Mouse (Mus musculus): Measurements from ENCODE around the gene Slc5a9. TPM values are rescaled to one million over a fixed set of nuclear protein-coding genes. Genes with fewer than 3 reads are reported as not detected.
"Not testable (repeated sequence)": the region's sequence is repeated elsewhere in the genome, so short reads cannot be mapped to it uniquely, and the experiment has no call there.

The Slc5a9 gene
- 0.08 and 0.10 TPM in 2 replicates for polyA plus RNA-seq (2016; fragmentation: Nextera tagmentation; extraction: Ambion mirVana)

DNA sequence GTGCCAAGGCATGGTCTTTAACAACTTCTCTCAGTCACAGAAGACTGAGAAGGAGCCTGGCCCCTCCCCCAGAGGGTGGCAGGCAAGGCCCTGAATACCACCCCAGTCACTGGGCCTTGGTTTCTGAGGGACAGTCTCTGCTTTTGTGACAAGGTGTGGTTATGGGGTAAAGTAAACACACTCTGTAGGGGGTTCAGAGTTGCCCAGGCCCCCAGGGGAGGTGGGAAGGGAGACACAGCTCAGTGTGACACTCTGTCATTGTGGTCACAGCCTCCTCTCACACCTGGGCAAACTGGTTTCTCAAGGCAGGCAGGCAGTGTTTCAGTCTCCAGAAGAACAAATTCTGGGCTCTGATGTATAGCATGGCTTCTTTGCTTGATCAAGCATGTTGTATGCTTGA, at the start of gene Slc5a9:
Slc5a9 (minus strand) TSS at position 144 of the 400 bp plus-strand sequence.
- Histone ChIP-seq H3K4me3 (replicated peaks) (no peak within 1 kb of the TSS), H3K9ac (replicated peaks) (no peak within 1 kb of the TSS)
- no peak for ATAC-seq (ENCODE audit: insufficient number of reproducible peaks, insufficient read depth, low FRiP score, low TSS enrichment, low read depth)

DNA sequence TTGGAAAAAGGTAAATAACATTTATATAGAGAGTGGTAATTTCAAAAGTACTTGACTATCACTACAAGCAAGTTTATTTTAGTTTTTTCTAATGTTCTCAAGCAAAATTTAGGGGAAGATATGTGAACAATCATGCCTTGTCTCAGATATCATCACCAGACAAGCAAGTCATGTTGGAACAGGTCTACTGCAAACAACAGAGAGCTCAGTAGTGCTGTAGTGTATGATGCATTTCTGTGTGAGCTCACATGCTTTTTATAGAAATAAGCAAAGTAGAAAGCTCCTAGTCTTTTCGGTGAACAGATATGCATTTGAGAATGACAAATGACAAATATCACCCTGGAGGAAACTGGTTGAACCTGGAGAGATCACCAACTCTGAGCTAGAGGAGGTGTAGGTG, 16.4 kb upstream of the Slc5a9 start, which contains the start of gene Skint8:
Skint8 (plus strand) TSS at position 301 of the 400 bp plus-strand sequence.
- peaks cover 5% of the 10 kb centered on the region; the same call in 1 of the 2 replicates for H3K9me3 ChIP-seq
- 83% methylated on average over 1 of the region's 1 CpGs for WGBS
- H3K27ac ChIP-seq, result no peak within 1 kb of the TSS
- no peaks in the 10 kb centered on the region for H3K27me3 ChIP-seq
- no peak within 1 kb of the TSS for H3K9ac ChIP-seq (replicated peaks)
- H3K4me3 ChIP-seq (replicated peaks), result no peak within 1 kb of the TSS
- H3K4me1 ChIP-seq (replicated peaks), result no peaks in the 10 kb centered on the region
- ATAC-seq (ENCODE audit: insufficient number of reproducible peaks, insufficient read depth, low FRiP score, low TSS enrichment, low read depth), result no peak
- no peaks in the 10 kb centered on the region for H3K36me3 ChIP-seq
- H3K4me2 ChIP-seq, result no peak within 1 kb of the TSS

More for the DNA sequence above, at the start of gene Slc5a9:
- H3K4me2 ChIP-seq, result no peak within 1 kb of the TSS
- H3K27me3 ChIP-seq, result no peaks in the 10 kb centered on the region
- H3K27ac ChIP-seq, result no peak within 1 kb of the TSS
- no peaks in the 10 kb centered on the region for H3K36me3 ChIP-seq
- H3K9me3 ChIP-seq, result no peaks in the 10 kb centered on the region
- H3K4me1 ChIP-seq (replicated peaks), result no peaks in the 10 kb centered on the region

DNA sequence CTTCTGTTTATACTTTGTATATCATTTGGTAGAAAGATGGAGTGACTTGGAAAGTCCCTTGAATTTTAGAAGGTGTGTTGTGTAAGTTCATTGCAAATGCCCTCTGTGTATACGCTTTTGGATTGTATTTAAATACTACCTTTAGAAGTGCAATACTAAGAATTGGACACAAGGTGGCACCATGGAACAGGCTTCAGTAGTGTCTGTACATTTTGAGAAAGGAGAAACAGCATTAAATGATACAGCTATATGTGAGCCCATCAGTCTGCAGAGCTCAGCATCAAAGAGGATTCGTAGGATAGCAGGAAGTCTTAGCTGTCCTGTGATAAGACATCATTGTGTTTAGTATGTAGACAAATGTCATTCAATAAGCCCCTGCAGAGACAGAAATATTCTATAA, 5.2 kb upstream of the Slc5a9 start:
- Histone ChIP-seq H3K9me3 (no peaks in the 10 kb centered on the region), H3K36me3 (no peaks in the 10 kb centered on the region), H3K4me2 (no peak overlapping the region), H3K27me3 (no peaks in the 10 kb centered on the region), H3K4me3 (replicated peaks) (no peak overlapping the region), H3K9ac (replicated peaks) (no peak overlapping the region), H3K4me1 (replicated peaks) (no peaks in the 10 kb centered on the region), H3K27ac (no peak overlapping the region)
- WGBS, result 43% methylated on average over 2 of the region's 2 CpGs
- ATAC-seq (ENCODE audit: insufficient number of reproducible peaks, insufficient read depth, low FRiP score, low TSS enrichment, low read depth), result no peak

DNA sequence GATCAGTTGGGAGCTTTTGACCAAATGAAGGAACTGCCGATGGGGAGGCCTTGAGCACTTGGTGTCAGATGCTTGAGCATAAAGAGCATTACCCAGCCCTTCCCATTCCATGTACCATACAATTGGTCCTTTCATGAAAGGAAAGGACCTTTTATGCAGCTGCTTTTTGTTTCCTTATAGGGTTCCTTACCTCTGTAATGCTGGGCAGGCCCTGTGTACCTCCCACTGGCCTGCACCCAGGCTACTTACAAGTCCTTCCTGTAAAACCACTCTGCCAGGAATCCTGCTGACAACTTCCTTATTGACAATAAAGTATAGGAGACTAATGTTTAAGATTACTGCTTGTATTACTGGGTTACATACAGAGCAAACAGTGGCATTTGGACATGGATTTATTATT, 1.2 kb downstream of the Slc5a9 start:
- H3K4me2 ChIP-seq, result no peak overlapping the region
- no peak overlapping the region for H3K9ac ChIP-seq (replicated peaks)
- H3K4me1 ChIP-seq (replicated peaks), result no peaks in the 10 kb centered on the region
- H3K4me3 ChIP-seq (replicated peaks), result no peak overlapping the region
- no peaks in the 10 kb centered on the region for H3K9me3 ChIP-seq
- ATAC-seq (ENCODE audit: insufficient number of reproducible peaks, insufficient read depth, low FRiP score, low TSS enrichment, low read depth), result no peak
- no peaks in the 10 kb centered on the region for H3K36me3 ChIP-seq
- no peaks in the 10 kb centered on the region for H3K27me3 ChIP-seq
- no peak overlapping the region for H3K27ac ChIP-seq
- 84% methylated on average over 1 of the region's 1 CpGs for WGBS

DNA sequence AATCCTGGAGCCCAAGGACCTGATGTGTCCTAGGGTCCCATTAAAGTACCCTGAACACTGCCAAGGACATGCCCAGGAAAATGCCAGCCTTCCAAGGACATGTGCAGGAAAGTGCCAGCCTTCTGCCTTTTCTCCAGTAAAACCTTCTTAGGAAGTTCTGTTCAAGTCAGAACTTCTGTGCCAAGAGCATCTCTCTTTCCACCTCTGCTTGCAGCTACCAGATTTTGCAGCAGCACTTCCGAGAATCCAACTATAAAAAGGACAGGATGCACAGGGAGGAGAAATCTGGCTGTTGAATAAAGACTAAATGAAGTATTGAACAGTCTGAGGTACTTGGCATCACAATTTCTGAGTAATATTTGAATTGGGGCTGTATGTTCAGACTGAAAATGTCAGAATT, 2.2 kb downstream of the Slc5a9 start:
- WGBS, result 69% methylated on average over 1 of the region's 1 CpGs
- ATAC-seq (ENCODE audit: insufficient number of reproducible peaks, insufficient read depth, low FRiP score, low TSS enrichment, low read depth); H3K9ac ChIP-seq (replicated peaks); H3K36me3 ChIP-seq; H3K9me3 ChIP-seq; H3K4me1 ChIP-seq (replicated peaks); H3K4me3 ChIP-seq (replicated peaks); H3K27ac ChIP-seq; H3K27me3 ChIP-seq; H3K4me2 ChIP-seq: not testable (repeated sequence)

DNA sequence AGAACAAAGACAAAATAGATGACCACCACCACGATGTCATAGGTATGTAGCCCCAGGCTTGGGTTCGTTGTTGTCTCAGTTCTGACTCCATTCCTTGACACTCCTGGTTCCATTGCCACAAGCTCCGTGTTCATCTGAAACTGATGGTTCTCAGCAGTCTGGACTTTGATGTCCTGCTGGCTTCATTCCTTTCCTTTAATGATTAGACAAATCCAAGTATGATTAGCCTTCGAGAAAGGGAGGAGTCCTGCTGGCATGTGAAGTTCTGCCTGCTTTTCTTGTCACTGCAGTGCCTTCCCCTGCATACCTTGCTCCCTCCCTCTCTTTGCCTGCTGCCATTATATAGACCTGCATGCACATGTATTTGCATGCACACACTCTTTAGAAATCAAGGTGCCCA, 4.2 kb downstream of the Slc5a9 start:
- Histone ChIP-seq H3K9me3 (no peaks in the 10 kb centered on the region), H3K27ac (no peak overlapping the region), H3K36me3 (no peaks in the 10 kb centered on the region), H3K4me1 (replicated peaks) (no peaks in the 10 kb centered on the region), H3K9ac (replicated peaks) (no peak overlapping the region), H3K27me3 (no peaks in the 10 kb centered on the region), H3K4me2 (no peak overlapping the region), H3K4me3 (replicated peaks) (no peak overlapping the region)
- WGBS, result 83% methylated on average over 4 of the region's 4 CpGs
- ATAC-seq (ENCODE audit: insufficient number of reproducible peaks, insufficient read depth, low FRiP score, low TSS enrichment, low read depth), result no peak

DNA sequence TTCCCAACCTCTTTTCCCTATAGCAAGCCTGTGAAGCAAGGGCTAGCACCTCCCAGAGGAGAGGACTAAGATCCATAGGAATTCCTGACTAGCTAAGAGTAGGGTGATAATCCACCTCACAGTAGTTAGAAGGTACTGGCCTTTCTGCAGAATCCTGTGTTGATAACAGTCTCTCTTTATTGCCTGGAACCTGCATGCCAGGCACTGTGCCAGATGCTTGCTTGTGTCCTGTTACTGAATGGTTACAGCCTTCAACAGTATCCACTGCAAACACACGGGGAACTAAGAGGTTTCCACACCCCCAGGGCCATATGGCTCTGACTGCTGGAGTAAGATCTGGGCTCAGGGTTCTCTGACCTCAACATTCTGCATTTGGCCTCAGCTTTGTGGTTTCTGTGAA, 5.0 kb downstream of the Slc5a9 start:
- Histone ChIP-seq H3K4me1 (replicated peaks) (no peaks in the 10 kb centered on the region), H3K9me3 (no peaks in the 10 kb centered on the region), H3K27ac (no peak overlapping the region), H3K27me3 (no peaks in the 10 kb centered on the region), H3K9ac (replicated peaks) (no peak overlapping the region), H3K4me2 (no peak overlapping the region), H3K36me3 (no peaks in the 10 kb centered on the region), H3K4me3 (replicated peaks) (no peak overlapping the region)
- ATAC-seq (ENCODE audit: insufficient number of reproducible peaks, insufficient read depth, low FRiP score, low TSS enrichment, low read depth), result no peak
- WGBS, result 30% methylated on average over 1 of the region's 1 CpGs

DNA sequence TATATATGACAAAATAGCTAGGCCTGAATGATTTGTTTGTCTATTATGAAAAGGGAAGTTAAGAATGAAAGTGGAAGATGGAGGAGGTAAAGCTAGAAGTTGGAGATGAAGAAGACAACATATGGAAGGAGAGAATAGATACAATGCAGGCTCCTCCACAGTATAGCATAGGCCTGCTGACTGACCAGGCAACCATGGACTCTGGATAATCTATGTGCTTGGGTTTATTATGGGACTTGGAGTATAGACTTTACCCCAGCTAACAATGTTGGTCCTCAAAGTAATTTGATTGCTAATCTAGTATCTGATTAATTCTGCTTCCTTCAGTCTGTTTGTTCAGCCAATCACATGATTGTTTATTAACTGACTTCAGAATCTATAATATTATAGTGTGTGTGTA, 10.6 kb downstream of the Slc5a9 start:
- H3K9me3 ChIP-seq, result no peaks in the 10 kb centered on the region
- H3K27me3 ChIP-seq, result no peaks in the 10 kb centered on the region
- ATAC-seq (ENCODE audit: insufficient number of reproducible peaks, insufficient read depth, low FRiP score, low TSS enrichment, low read depth), result no peak
- H3K9ac ChIP-seq (replicated peaks), result no peak overlapping the region
- no peaks in the 10 kb centered on the region for H3K36me3 ChIP-seq
- no peaks in the 10 kb centered on the region for H3K4me1 ChIP-seq (replicated peaks)
- no peak overlapping the region for H3K4me2 ChIP-seq
- no peak overlapping the region for H3K27ac ChIP-seq
- no peak overlapping the region for H3K4me3 ChIP-seq (replicated peaks)

DNA sequence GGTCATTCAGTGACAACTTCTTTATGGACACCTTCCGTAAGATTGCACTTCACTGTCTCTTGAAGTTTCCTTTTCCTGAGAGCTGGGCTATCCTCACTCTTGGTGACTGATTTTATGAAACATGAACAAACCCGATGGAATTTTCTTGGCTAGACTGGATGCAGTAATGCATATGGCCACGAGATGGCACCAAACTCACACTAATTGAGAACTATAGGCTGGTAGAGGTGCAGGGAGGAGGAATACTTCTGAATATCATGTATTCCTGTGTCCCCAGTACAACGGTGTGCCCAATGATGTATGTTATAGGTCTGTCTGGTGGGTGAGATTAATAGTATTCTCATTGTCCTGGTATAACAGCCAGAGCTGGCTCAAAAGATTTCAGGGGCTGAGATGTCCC, 16.1 kb downstream of the Slc5a9 start:
- peak; percentile 72; the same call in 1 of the 2 replicates for ATAC-seq (ENCODE audit: insufficient number of reproducible peaks, insufficient read depth, low FRiP score, low TSS enrichment, low read depth)
- WGBS, result 22% methylated on average over 4 of the region's 4 CpGs
- Histone ChIP-seq H3K36me3 (no peaks in the 10 kb centered on the region), H3K27ac (no peak overlapping the region), H3K27me3 (no peaks in the 10 kb centered on the region), H3K4me1 (replicated peaks) (no peaks in the 10 kb centered on the region), H3K9me3 (no peaks in the 10 kb centered on the region), H3K9ac (replicated peaks) (no peak overlapping the region), H3K4me2 (no peak overlapping the region), H3K4me3 (replicated peaks) (no peak overlapping the region)

DNA sequence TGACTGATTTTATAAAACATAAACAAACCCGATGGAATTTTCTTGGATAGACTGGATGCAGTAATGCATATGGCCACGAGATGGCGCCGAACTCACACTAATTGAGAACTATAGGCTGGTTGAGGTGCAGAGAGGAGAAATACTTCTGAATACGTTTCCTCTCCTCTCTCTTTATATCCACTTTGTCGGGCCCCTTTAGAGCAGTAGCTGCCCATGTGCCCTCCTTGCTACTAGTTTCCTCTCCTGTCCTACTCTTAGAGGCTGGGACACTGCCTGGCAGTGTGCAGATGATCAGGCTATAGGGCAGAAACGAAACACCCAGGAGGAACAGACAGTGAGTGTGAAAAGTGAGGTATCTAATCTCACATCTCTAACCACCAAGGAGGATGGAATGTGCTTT, 16.7 kb downstream of the Slc5a9 start:
- Histone ChIP-seq H3K9ac (replicated peaks) (no peak overlapping the region), H3K27me3 (no peaks in the 10 kb centered on the region), H3K27ac (no peak overlapping the region), H3K9me3 (no peaks in the 10 kb centered on the region), H3K36me3 (no peaks in the 10 kb centered on the region), H3K4me3 (replicated peaks) (no peak overlapping the region), H3K4me2 (peak overlapping the region; percentile 35), H3K4me1 (replicated peaks) (no peaks in the 10 kb centered on the region)
- ATAC-seq (ENCODE audit: insufficient number of reproducible peaks, insufficient read depth, low FRiP score, low TSS enrichment, low read depth), result no peak
- WGBS, result 11% methylated on average over 7 of the region's 7 CpGs

DNA sequence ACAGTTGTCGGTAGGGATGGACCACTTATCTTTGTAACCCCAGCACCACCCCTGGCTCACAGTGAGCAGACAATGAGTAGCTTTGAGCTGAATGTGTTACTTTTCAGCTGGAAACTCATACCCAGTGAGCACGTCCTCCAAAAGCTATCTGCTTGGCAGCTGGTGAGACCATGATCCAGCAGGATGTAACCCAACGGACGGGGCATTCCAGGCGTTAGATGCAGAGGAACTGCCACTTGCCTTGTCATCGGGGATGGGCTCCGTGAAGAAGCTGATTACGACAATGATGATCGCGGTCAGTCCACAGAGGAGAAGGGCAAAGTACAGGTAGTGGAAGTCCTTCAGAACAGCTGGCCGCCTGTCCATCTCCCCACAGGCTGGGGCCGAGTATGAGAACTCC, 19.2 kb downstream of the Slc5a9 start:
- Histone ChIP-seq H3K4me1 (replicated peaks) (no peaks in the 10 kb centered on the region), H3K36me3 (no peaks in the 10 kb centered on the region), H3K9me3 (no peaks in the 10 kb centered on the region), H3K27ac (no peak overlapping the region), H3K4me2 (no peak overlapping the region), H3K9ac (replicated peaks) (no peak overlapping the region), H3K27me3 (no peaks in the 10 kb centered on the region), H3K4me3 (replicated peaks) (no peak overlapping the region)
- ATAC-seq (ENCODE audit: insufficient number of reproducible peaks, insufficient read depth, low FRiP score, low TSS enrichment, low read depth), result no peak
- 88% methylated on average over 12 of the region's 12 CpGs for WGBS

DNA sequence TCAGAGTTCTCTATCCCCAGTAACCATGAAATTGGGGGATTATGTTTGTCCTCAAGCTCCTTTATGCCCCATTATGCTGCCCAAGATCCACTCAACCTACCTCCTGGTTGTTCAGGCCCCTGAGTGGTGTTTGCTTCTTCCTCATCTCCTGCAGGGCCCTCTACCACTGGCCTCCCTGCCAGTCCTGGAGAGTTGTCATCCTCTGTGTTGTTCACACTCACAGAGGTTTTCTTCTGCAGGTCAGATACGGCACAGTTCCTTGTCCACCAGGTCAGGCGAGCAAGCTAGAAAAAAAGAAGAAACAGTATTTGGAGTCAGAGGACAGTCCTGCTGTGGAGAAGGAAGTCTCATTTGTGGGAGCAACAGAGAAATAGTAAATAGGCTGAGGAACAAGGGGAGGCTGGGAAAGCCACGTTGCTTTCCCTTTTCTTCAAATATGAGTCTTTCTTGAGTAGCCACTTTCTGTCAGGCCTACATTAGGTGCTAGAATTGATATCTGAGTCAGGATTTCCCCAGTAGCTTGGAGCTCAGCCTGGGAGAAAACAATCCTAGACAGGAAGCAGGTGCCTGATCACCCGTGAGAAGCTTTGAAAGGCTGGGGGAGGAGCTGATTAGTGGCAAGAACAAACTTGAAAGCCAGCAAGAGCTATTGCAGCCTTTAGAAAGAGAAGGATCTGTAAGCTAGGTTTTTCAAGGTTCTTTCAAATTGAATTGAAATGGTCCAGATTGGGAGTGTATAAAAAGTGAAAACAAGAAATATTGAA, 22.4 kb downstream of the Slc5a9 start:
- no peak for ATAC-seq (ENCODE audit: insufficient number of reproducible peaks, insufficient read depth, low FRiP score, low TSS enrichment, low read depth)
- H3K4me3 ChIP-seq (replicated peaks), result no peak overlapping the region
- no peaks in the 10 kb centered on the region for H3K9me3 ChIP-seq
- WGBS, result 58% methylated on average over 4 of the region's 4 CpGs
- no peaks in the 10 kb centered on the region for H3K27me3 ChIP-seq
- no peak overlapping the region for H3K4me2 ChIP-seq
- no peak overlapping the region for H3K27ac ChIP-seq
- H3K4me1 ChIP-seq (replicated peaks), result no peaks in the 10 kb centered on the region
- H3K36me3 ChIP-seq, result no peaks in the 10 kb centered on the region
- H3K9ac ChIP-seq (replicated peaks), result no peak overlapping the region
